Mouse (Mus musculus) left cerebral cortex, postnatal 10 days (tissue): ENCODE data around the gene Cep295. TPM values are rescaled to one million over a fixed set of nuclear protein-coding genes. Genes with fewer than 3 reads are reported as not detected.
A peak's percentile ranks its signal among the peaks of the same experiment; 100 is the strongest.
"Not testable (repeated sequence)": the region's sequence is repeated elsewhere in the genome, so short reads cannot be mapped to it uniquely, and the experiment has no call there.

Experiments used
- DNase-seq, 2 experiments: peaks; one replicate each; pipeline ENCODE4 v3.0.0; 2021 to 2022; ENCODE audit warnings: low spot score in 2 of 2, mixed read lengths in 1 of 2; ENCODE audit errors: extremely low spot score in 1 of 2
- intact Hi-C: fragments of 180-260 bp; cut with DNase I; formaldehyde crosslinking; loops from one replicate; pipeline ENCODE4 v1.15.1; 2025
- total RNA-seq, 2 experiments: library from RNA; stranded (reverse); gene quantifications; 2 replicates each; pipeline ENCODE4 v1.2.3; 2021

The Cep295 gene
- total RNA-seq, 2 experiments from 2014 or later, result 27.5 to 30.8 TPM

DNA sequence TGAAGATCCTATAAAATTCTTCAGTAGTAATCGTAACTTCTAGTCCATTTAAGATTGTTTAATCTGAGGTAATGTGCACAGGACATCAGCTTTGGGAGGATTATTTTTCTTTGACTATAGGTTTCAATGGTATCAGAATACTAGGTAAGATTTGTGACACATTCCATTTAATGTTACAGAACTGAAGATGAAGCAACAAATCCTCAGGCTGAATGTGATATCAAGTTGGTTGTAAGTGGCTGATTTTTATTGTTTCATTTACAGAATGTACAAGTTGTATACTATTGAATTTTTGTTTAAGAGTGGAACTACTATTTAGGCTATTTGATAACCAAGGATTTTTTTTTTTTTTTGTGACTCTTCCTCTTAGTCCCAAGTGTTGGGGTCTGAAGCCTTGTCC is 47.4 kb downstream of the Cep295 start:
- DNase-seq, result no peak
- intact Hi-C loops, result no loop called here

DNA sequence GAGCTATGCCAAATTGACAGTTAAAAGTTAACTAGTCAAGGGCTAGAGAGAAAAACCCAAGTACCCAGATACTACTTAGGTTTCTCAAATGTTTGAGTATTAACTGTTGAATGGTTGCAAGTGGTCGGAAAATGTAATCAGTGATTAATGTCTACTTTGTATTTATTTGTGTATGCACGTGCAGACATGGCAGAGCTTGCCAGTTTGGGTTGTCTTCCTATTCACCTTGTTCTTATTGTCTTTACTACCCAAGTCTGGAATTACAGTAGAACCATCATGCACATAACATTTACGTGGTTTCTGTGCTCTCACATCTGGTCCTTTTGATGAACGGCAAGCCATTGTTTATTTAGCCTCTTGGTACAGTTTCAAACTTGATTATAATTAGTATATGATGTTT is 48.2 kb downstream of the Cep295 start:
- intact Hi-C loops, result loop anchor here (5.0 kb wide), 1 partner anchor 37 kb away; no protein-coding TSS in a partner anchor
- no peak for DNase-seq

DNA sequence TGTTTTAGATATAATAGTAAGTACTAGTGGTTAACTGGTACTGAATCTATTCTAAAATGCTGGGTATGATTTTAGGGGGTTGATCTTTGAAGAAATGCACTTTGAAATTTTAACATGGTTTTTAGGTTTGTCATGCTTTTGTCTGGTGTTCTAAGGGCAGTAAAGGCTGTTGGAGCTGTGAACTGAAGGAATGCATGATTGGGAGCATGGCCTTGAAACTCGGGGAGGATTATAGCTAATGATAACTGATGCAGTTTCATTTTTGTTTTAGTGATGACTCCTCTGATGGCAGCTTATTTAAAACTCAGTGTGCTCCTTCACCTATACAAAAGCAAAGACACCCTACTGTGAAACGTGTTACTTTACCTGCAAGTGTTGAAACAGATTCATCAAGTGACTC is 49.3 kb downstream of the Cep295 start:
- no peak for DNase-seq
- intact Hi-C loops, result loop anchor here (5.0 kb wide), 1 partner anchor 36 kb away; no protein-coding TSS in a partner anchor

DNA sequence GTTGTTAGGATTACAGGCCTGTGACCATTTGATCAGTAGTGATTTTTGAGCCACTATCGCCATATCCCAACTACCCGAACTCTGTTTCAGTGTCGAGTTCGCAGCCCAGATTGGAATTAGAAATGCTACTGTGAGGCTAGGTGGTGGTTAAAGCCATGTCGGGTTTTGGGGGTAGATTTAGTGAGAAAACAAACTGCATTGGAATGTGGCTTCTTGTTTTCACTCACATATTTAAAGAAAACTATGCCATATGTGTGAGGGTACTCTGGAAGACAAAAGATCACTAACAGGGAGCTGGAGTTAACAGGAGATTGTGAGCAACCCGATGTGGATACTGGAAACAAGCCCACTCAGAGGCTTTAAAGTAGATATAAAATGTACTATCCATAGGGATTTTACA is 50.3 kb downstream of the Cep295 start:
- intact Hi-C loops, result loop anchor here (5.0 kb wide), 1 partner anchor 35 kb away; no protein-coding TSS in a partner anchor
- no peak for DNase-seq

GRCm38 (mm10) chr9:15306398-15307119 is 51.0 kb downstream of the Cep295 start, which contains the start of gene 4931406C07Rik:
4931406C07Rik (minus strand) TSS chr9:15306448.
- intact Hi-C loops, result loop anchor here (5.0 kb wide), 1 partner anchor 34 kb away; no protein-coding TSS in a partner anchor

GRCm38 (mm10) chr9:15305503-15306397 is 51.8 kb downstream of the Cep295 start, which contains the start of gene Taf1d:
Taf1d (plus strand) TSS chr9:15306214.
- intact Hi-C loops, result loop anchor here (5.0 kb wide), 1 partner anchor 33 kb away; no protein-coding TSS in a partner anchor
- peak; percentile 94 to 98 for DNase-seq

More at GRCm38 (mm10) chr9:15306398-15307119, 51.0 kb downstream of the Cep295 start, which contains the start of gene 4931406C07Rik:
- peak in 1 of 2 experiments; percentile 23 for DNase-seq

DNA sequence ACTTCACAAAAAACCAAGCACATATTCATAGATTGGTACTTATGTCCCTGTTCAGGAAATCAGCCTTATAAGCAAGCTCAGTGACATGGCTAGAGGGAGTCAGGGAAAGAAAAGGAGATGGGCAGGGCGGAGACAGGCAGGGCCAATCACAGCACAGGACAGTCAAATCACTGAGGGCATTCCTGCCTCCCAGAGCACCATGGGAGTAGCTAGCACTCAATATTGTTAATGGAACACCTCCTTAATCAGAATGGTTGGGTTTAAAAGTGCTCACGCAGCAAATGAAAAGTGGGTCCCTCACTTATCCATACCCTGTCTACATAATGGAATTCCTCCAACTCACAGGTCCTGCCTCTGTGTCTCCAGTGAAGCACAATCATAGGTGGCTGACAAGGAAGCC is 54.7 kb downstream of the Cep295 start:
- intact Hi-C loops, result no loop called here
- no peak for DNase-seq

- DNase-seq, result not testable (repeated sequence)
Measured at GRCm38 (mm10) chr9:15302006-15302405, 55.6 kb downstream of the Cep295 start.

GRCm38 (mm10) chr9:15301399-15301798 is 56.2 kb downstream of the Cep295 start:
- intact Hi-C loops, result no loop called here
- DNase-seq, result peak in 1 of 2 experiments; percentile 48

More at GRCm38 (mm10) chr9:15302006-15302405, 55.6 kb downstream of the Cep295 start:
- intact Hi-C loops, result not testable (repeated sequence)

- DNase-seq, result no peak
- intact Hi-C loops, result no loop called here
Measured at GRCm38 (mm10) chr9:15300056-15300455, 57.5 kb downstream of the Cep295 start.

GRCm38 (mm10) chr9:15298451-15298850 is 59.1 kb downstream of the Cep295 start:
- intact Hi-C loops, result no loop called here
- no peak for DNase-seq

- intact Hi-C loops, result no loop called here
- DNase-seq, result no peak
Measured at GRCm38 (mm10) chr9:15297112-15297511, 60.5 kb downstream of the Cep295 start.

DNA sequence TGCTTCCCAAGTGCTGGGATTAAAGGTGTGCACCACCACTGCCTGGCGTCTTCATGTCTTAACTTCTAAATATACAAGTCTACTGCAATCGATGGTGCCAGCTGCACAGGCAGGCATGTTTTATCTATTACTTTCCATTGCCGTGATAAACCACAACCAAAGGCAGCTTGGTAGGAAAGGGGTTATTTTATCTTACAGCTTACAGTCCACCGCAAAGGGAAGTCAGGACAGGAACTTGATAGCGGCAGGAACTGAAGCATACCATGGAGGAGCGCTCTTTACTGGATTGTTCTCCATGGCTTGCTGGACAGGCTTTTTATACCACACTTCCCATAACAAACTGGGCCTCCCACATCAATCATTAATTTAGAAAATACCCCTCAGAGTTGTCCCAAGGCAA is 68.3 kb downstream of the Cep295 start:
- DNase-seq, result no peak
- intact Hi-C loops, result no loop called here

GRCm38 (mm10) chr9:15288402-15288801 is 69.2 kb downstream of the Cep295 start:
- intact Hi-C loops, result no loop called here
- no peak for DNase-seq

DNA sequence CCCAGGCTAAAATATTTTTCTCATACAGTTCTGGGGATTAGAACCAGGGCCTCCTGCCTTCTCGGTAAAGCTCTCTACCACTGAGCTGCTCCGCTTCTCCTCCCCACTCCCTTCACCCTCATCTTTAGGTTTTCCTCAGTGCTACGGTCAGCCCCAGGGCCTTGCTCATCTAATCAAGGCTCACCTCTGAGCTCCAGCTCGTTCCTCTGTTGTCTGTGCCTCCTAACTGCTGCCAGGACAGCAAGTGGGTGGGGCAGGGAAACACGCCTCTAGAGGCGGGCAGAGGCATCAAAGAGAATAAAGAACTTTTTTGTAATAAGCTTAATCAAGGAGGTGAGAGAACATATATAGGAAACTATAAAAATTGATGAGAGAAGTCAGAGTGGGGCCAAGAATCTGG is 69.7 kb downstream of the Cep295 start:
- intact Hi-C loops, result no loop called here
- DNase-seq, result no peak

DNA sequence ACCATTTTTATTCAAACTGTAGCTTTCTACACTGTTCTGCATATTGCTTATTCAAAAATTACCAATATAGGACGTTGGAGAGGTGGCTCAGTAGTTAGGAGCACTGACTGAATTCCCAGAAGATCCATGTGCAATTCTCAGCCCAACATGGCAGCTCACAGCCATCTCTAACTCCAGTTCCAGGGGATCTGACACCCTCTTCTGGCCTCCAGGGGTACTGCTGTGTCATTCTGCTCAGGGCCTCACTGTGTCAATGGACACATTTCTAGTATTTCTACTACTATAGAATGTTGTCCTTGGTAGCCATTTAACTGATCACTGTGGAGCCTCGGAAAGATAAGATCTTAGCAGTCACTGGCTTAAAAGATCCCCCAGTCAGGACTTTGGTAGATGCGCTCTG is 72.1 kb downstream of the Cep295 start:
- intact Hi-C loops, result no loop called here
- DNase-seq, result no peak

DNA sequence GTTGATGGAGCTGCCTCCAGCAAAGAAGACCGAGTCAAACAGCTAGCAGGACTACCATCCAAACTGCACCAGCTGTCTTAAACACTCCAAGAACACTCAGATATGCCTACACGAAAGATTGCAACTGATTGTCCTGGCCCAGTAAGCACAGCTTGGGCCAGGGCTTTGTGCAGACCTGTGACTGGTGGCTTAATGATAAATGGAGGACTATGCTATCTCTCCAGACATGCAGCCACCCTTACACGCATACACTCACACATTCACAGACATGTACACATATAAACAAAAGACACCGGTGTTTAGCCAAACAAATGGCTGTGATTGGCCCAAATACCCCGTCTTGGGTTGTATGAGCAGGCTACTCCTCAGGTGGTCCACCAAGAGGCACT is 77.1 kb downstream of the Cep295 start:
- DNase-seq, result no peak
- intact Hi-C loops, result no loop called here

DNA sequence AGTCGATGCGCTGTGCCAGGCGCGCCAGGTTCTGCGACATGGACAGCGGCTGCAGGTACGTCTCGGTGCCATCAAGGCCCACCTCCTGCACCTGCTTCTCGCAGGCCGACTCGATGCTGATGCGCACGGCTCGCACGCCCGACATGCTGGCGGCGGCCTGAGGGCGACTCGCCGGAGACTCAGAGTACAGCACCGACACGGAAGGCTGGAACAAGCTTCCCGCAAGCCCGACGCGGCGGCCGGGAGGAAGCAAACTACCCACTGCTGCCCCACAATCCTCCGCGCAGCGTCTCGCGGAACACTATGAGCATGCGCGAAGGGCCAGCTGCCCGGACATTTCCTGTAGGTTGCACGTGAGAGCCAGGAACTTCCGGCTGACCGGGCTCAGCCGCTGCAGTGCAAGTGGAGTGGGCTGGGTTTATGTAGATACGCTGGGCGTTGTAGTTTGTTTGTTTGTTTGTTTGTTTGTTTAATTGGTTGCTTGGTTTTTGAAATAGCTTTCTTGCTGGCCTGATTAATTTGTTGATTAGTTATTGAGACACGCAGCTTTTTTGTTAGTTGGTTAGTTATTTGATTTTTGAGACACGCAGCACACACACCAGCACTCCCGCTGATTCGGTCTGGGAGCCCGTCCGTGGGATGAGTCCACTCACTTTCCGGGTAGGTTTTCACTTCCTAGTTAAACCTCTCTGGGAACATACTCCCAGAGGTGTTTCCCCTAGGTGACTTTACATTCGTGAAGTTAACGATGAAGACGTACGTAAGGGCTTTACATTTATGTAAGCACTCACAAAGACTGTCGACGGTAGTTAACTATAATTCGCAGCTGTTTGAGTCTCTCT is 77.7 kb downstream of the Cep295 start, which contains the start of gene Med17:
Gene Med17, minus strand, starts transcription at position 283 of the 842 bp plus-strand sequence.
- intact Hi-C loops, result loop anchor here (5.0 kb wide), 1 partner anchor 52 kb away; no protein-coding TSS in a partner anchor
- peak; percentile 93 to 96 for DNase-seq
